Mouse (Mus musculus) cerebellum, postnatal 36 days (tissue): ENCODE measurements at regions not wholly inside any gene's neighbourhood (a gene's known extent, or its start where the extent isn't known, plus 50 kb on each side); places are given as distances from the start of the nearest gene placed in this dataset.
A peak's percentile ranks its signal among the peaks of the same experiment; 100 is the strongest.

ENCODE experiments used
- DNase-seq, 2 experiments: peaks; one replicate each; pipeline ENCODE4 v3.0.0; 2021 to 2022; ENCODE audit warnings: mixed read lengths in 2 of 2

GRCm38 (mm10) chr15:62144776-62145564 is 1222.2 kb upstream of the A1bg start:
- DNase-seq, result no peak

GRCm38 (mm10) chr15:62139859-62140258 is 1217.0 kb upstream of the A1bg start:
- DNase-seq, result no peak

GRCm38 (mm10) chr15:62139192-62139591 is 1216.4 kb upstream of the A1bg start:
- no peak for DNase-seq

GRCm38 (mm10) chr15:62138701-62139100 is 1215.9 kb upstream of the A1bg start:
- no peak for DNase-seq

- DNase-seq, result no peak
Observed at GRCm38 (mm10) chr15:62136932-62137594, 1214.3 kb upstream of the A1bg start.

GRCm38 (mm10) chr15:62134835-62135234 is 1212.0 kb upstream of the A1bg start:
- no peak for DNase-seq

- no peak for DNase-seq
Observed at GRCm38 (mm10) chr15:62134308-62134707, 1211.5 kb upstream of the A1bg start.

GRCm38 (mm10) chr15:62132895-62133294 is 1210.1 kb upstream of the A1bg start:
- no peak for DNase-seq

- DNase-seq, result no peak
Observed at GRCm38 (mm10) chr15:62131686-62132085, 1208.9 kb upstream of the A1bg start.

GRCm38 (mm10) chr15:62130530-62130929 is 1207.7 kb upstream of the A1bg start:
- no peak for DNase-seq

GRCm38 (mm10) chr15:62128546-62129212 is 1205.9 kb upstream of the A1bg start:
- DNase-seq, result no peak

- DNase-seq, result no peak
Observed at GRCm38 (mm10) chr15:62127602-62128158, 1204.9 kb upstream of the A1bg start.

- DNase-seq, result no peak
Observed at GRCm38 (mm10) chr15:62125718-62126117, 1202.9 kb upstream of the A1bg start.

GRCm38 (mm10) chr15:62123756-62124155 is 1200.9 kb upstream of the A1bg start:
- DNase-seq, result no peak

- DNase-seq, result no peak
Observed at GRCm38 (mm10) chr15:62122265-62123023, 1199.6 kb upstream of the A1bg start.

GRCm38 (mm10) chr15:62121696-62122095 is 1198.9 kb upstream of the A1bg start:
- DNase-seq, result no peak

- no peak for DNase-seq
Observed at GRCm38 (mm10) chr15:62120735-62121134, 1197.9 kb upstream of the A1bg start.

GRCm38 (mm10) chr15:62118997-62119396 is 1196.2 kb upstream of the A1bg start:
- no peak for DNase-seq

GRCm38 (mm10) chr15:62116184-62116583 is 1193.4 kb upstream of the A1bg start:
- DNase-seq, result no peak

GRCm38 (mm10) chr15:62114815-62115214 is 1192.0 kb upstream of the A1bg start:
- no peak for DNase-seq

- DNase-seq, result no peak
Observed at GRCm38 (mm10) chr15:62112151-62112550, 1189.3 kb upstream of the A1bg start.

- no peak for DNase-seq
Observed at GRCm38 (mm10) chr15:62107976-62108375, 1185.2 kb upstream of the A1bg start.

- DNase-seq, result peak; percentile 74 to 75
Observed at GRCm38 (mm10) chr15:62106518-62106975, 1183.7 kb upstream of the A1bg start.
